ENCODE assay signal across 10 mouse cellular contexts in genomic region chr11:76337764-76338163, GRCm38 (mm10).
DNase-seq lines count a peak whose midpoint lies in the region; ATAC-seq and TF ChIP-seq lines count a peak whose summit lies in the region.
"Had no signal": no experiment of that assay in that cellular context is flagged by ENCODE, and none has a peak within 500 bp of the region (broad histone marks: within the 10 kb centered on the region; RNA-seq: fewer than 3 reads in every experiment).

No protein-coding gene starts in this region.

- H3K9ac ChIP-seq in lung, embryonic 14.5 days = no peak overlapping the region
- H3K9ac ChIP-seq in embryonic facial prominence, embryonic 14.5 days (ENCODE audit: low read depth, low read length) = no peak overlapping the region
- no peak overlapping the region for H3K9ac ChIP-seq in limb, embryonic 14.5 days (ENCODE audit: low read depth, low read length, severe bottlenecking)
- H3K9ac ChIP-seq: hindbrain, embryonic 15.5 days had no signal

- ATAC-seq in lung, embryonic 14.5 days (ENCODE audit: insufficient read depth) = no peak
- 0 out of 2 replicates have a peak, but pooled peaks have one; percentile 51 for ATAC-seq in embryonic facial prominence, embryonic 14.5 days (ENCODE audit: low read depth)
- peak; percentile 31; the same call in 1 of the 2 replicates for ATAC-seq in limb, embryonic 14.5 days (ENCODE audit: low FRiP score, low read depth)
- ATAC-seq: Patski had no signal

- no peak for DNase-seq in lung, embryonic 14.5 days
- DNase-seq in lung, postnatal 10 days = no peak
- DNase-seq in embryonic facial prominence, embryonic 14.5 days (ENCODE audit: low spot score) = peak; percentile 71
- DNase-seq in limb, embryonic 14.5 days (ENCODE audit: low spot score) = peak; percentile 26
- DNase-seq in thymus, postnatal 14 days = peak; percentile 78
- DNase-seq in adrenal gland, adult (ENCODE audit: inconsistent age in 2 of 2, low spot score in 1 of 2) = no peak
- no peak for DNase-seq in left cerebral cortex, postnatal 10 days (ENCODE audit: extremely low spot score in 1 of 2, low spot score in 2 of 2)

- peak overlapping the region; percentile 10; the same call in 1 of the 2 replicates for H3K4me2 ChIP-seq in lung, embryonic 14.5 days
- peak overlapping the region; percentile 36 for H3K4me2 ChIP-seq in embryonic facial prominence, embryonic 14.5 days (ENCODE audit: low read depth, low read length)
- no peak overlapping the region for H3K4me2 ChIP-seq in limb, embryonic 14.5 days (replicated peaks; ENCODE audit: low read depth, low read length, severe bottlenecking)
- H3K4me2 ChIP-seq: hindbrain, embryonic 15.5 days had no signal

- H3K27ac ChIP-seq in lung, embryonic 14.5 days (ENCODE audit: low read depth) = peak overlapping the region; percentile 59; the same call in 1 of the 2 replicates
- H3K27ac ChIP-seq in embryonic facial prominence, embryonic 14.5 days (replicated peaks; ENCODE audit: low read depth, low read length) = peak overlapping the region; percentile 72
- H3K27ac ChIP-seq in limb, embryonic 14.5 days (replicated peaks; ENCODE audit: low read depth, low read length) = 0 out of 2 replicates have a peak overlapping the region, but pooled peaks have one; percentile 16
- H3K27ac ChIP-seq: hindbrain, embryonic 15.5 days had no signal

- peaks cover 22% of the 10 kb centered on the region for H3K4me1 ChIP-seq in lung, embryonic 14.5 days (ENCODE audit: insufficient read depth)
- H3K4me1 ChIP-seq in embryonic facial prominence, embryonic 14.5 days (ENCODE audit: control insufficient read depth, insufficient read depth, low read length) = peaks cover 55% of the 10 kb centered on the region
- H3K4me1 ChIP-seq in limb, embryonic 14.5 days (ENCODE audit: control insufficient read depth, insufficient read depth, low read length) = peaks cover 34% of the 10 kb centered on the region

- TF ChIP-seq POLR2A in limb, embryonic 14.5 days (IDR thresholded peaks at IDR 0.05; ENCODE audit: borderline replicate concordance, extremely low read depth, insufficient read depth, insufficient read length) = no peak

- TF ChIP-seq CTCF in lung, embryonic 14.5 days (IDR thresholded peaks at IDR 0.05; ENCODE audit: low read depth) = no peak

- no peaks in the 10 kb centered on the region for H3K9me3 ChIP-seq in lung, embryonic 14.5 days (ENCODE audit: low read depth, low read length)
- H3K9me3 ChIP-seq in embryonic facial prominence, embryonic 14.5 days (ENCODE audit: control insufficient read depth, low read length) = no peaks in the 10 kb centered on the region
- no peaks in the 10 kb centered on the region for H3K9me3 ChIP-seq in limb, embryonic 14.5 days (ENCODE audit: control insufficient read depth, low read length)
- H3K9me3 ChIP-seq: hindbrain, embryonic 15.5 days had no signal

- H3K36me3 ChIP-seq in lung, embryonic 14.5 days (ENCODE audit: insufficient read depth) = no peaks in the 10 kb centered on the region
- H3K36me3 ChIP-seq in embryonic facial prominence, embryonic 14.5 days (ENCODE audit: control insufficient read depth, insufficient read depth, low read length) = no peaks in the 10 kb centered on the region
- H3K36me3 ChIP-seq in limb, embryonic 14.5 days (ENCODE audit: control insufficient read depth, insufficient read depth, low read length) = no peaks in the 10 kb centered on the region
- H3K36me3 ChIP-seq: hindbrain, embryonic 15.5 days had no signal

- no peaks in the 10 kb centered on the region for H3K27me3 ChIP-seq in lung, embryonic 14.5 days (ENCODE audit: insufficient read depth, low read length)
- no peaks in the 10 kb centered on the region for H3K27me3 ChIP-seq in embryonic facial prominence, embryonic 14.5 days (replicated peaks; ENCODE audit: control insufficient read depth, insufficient read depth, low read length)
- H3K27me3 ChIP-seq in limb, embryonic 14.5 days (ENCODE audit: control insufficient read depth, insufficient read depth, low read length) = no peaks in the 10 kb centered on the region
- H3K27me3 ChIP-seq: hindbrain, embryonic 15.5 days; Patski had no signal

- WGBS in lung, embryonic 14.5 days = 11% methylated on average over 7 of the region's 7 CpGs
- 7% methylated on average over 7 of the region's 7 CpGs for WGBS in embryonic facial prominence, embryonic 14.5 days
- WGBS in limb, embryonic 14.5 days = 8% methylated on average over 7 of the region's 7 CpGs

- intact Hi-C loops in left cerebral cortex, postnatal 10 days (cut with DNase I) = no loop called here

- H3K4me3 ChIP-seq in lung, embryonic 14.5 days (ENCODE audit: low read depth, low read length) = no peak overlapping the region
- peak overlapping the region; percentile 8; the same call in 1 of the 2 replicates for H3K4me3 ChIP-seq in embryonic facial prominence, embryonic 14.5 days (ENCODE audit: low read depth, low read length)
- H3K4me3 ChIP-seq in limb, embryonic 14.5 days (replicated peaks; ENCODE audit: low read length) = no peak overlapping the region
- H3K4me3 ChIP-seq: hindbrain, embryonic 15.5 days; myocyte had no signal

Comparison
In these comparisons a context has a peak if more than half of its experiments do, and no peak if none do; other contexts are left out.
1. DNase-seq: peak in embryonic facial prominence, embryonic 14.5 days (single experiment), limb, embryonic 14.5 days (single experiment) and thymus, postnatal 14 days (single experiment); none in lung, embryonic 14.5 days (single experiment), lung, postnatal 10 days (single experiment), adrenal gland, adult (0 of 2) and left cerebral cortex, postnatal 10 days (0 of 2).
2. H3K27ac ChIP-seq: peak in every context shown above with its lines; median percentile 72 in embryonic facial prominence, embryonic 14.5 days; 59 in lung, embryonic 14.5 days; 16 in limb, embryonic 14.5 days.